Mouse (Mus musculus) embryonic fibroblast, embryonic 13.5 days (primary cell): ENCODE data around the gene C330007P06Rik.

Source experiments
- CTCF ChIP-seq: IDR thresholded peaks from 2 replicates; pipeline ENCODE4 v1.5.1; 2011; ENCODE audit warnings: mild to moderate bottlenecking, control low read depth, low read length, moderate library complexity, borderline replicate concordance; ENCODE audit not compliant: insufficient read depth
- POLR2A ChIP-seq: IDR thresholded peaks from 2 replicates; pipeline ENCODE4 v1.6.1; 2011; ENCODE audit warnings: low read depth, mild to moderate bottlenecking, control low read depth, low read length, moderate library complexity

GRCm38 (mm10) chrX:36906539-36906938, 32.6 kb upstream of the C330007P06Rik start:
- TF ChIP-seq CTCF (no peak), POLR2A (no peak)
